ENCODE assay signal across 7 mouse cellular contexts in genomic region chr3:89314791-89315190, GRCm38 (mm10). TPM values are rescaled to one million over a fixed set of nuclear protein-coding genes. Genes with fewer than 3 reads are reported as not detected.
DNase-seq lines count a peak whose midpoint lies in the region; ATAC-seq and TF ChIP-seq lines count a peak whose summit lies in the region.

No protein-coding gene starts in this region.

- no peak overlapping the region for H3K9ac ChIP-seq in kidney, postnatal 0 days (ENCODE audit: low read depth, low read length)
- peak overlapping the region; percentile 53; the same call in 1 of the 2 replicates for H3K9ac ChIP-seq in limb, embryonic 12.5 days (replicated peaks)
- no peak overlapping the region for H3K9ac ChIP-seq in neural tube, embryonic 15.5 days (replicated peaks)

- ATAC-seq in kidney, postnatal 0 days (replicated peaks; ENCODE audit: low FRiP score, low read depth) = peak; percentile 12; the same call in 1 of the 2 replicates
- ATAC-seq in limb, embryonic 12.5 days (ENCODE audit: insufficient number of reproducible peaks, insufficient read depth, low FRiP score, low TSS enrichment, low read depth) = no peak
- ATAC-seq in neural tube, embryonic 15.5 days (ENCODE audit: low FRiP score) = no peak
- no peak for ATAC-seq in frontal cortex, adult (ENCODE audit: low TSS enrichment)

- WGBS in kidney, postnatal 0 days = 55% methylated on average over 2 of the region's 2 CpGs
- 48% methylated on average over 2 of the region's 2 CpGs for WGBS in forebrain, embryonic 10.5 days
- 52% methylated on average over 2 of the region's 2 CpGs for WGBS in limb, embryonic 12.5 days
- 42% methylated on average over 2 of the region's 2 CpGs for WGBS in neural tube, embryonic 15.5 days

- H3K9me3 ChIP-seq in kidney, postnatal 0 days (replicated peaks; ENCODE audit: low read length) = no peaks in the 10 kb centered on the region
- no peaks in the 10 kb centered on the region for H3K9me3 ChIP-seq in forebrain, embryonic 10.5 days
- peaks cover 5% of the 10 kb centered on the region; the same call in 1 of the 2 replicates for H3K9me3 ChIP-seq in limb, embryonic 12.5 days
- no peaks in the 10 kb centered on the region for H3K9me3 ChIP-seq in neural tube, embryonic 15.5 days (replicated peaks)

- peaks cover 26% of the 10 kb centered on the region for H3K4me1 ChIP-seq in kidney, postnatal 0 days (replicated peaks; ENCODE audit: insufficient read depth, low read length)
- peaks cover 51% of the 10 kb centered on the region for H3K4me1 ChIP-seq in forebrain, embryonic 10.5 days
- peaks cover 48% of the 10 kb centered on the region for H3K4me1 ChIP-seq in limb, embryonic 12.5 days (replicated peaks)
- H3K4me1 ChIP-seq in neural tube, embryonic 15.5 days = peaks cover 50% of the 10 kb centered on the region

- H3K27me3 ChIP-seq in kidney, postnatal 0 days (ENCODE audit: insufficient read depth, low read length) = 0 out of 2 replicates have a peak, but pooled peaks cover 6% of the 10 kb centered on the region
- peaks cover 47% of the 10 kb centered on the region for H3K27me3 ChIP-seq in forebrain, embryonic 10.5 days (ENCODE audit: poor library complexity, severe bottlenecking)
- H3K27me3 ChIP-seq in limb, embryonic 12.5 days = peaks cover 35% of the 10 kb centered on the region
- no peaks in the 10 kb centered on the region for H3K27me3 ChIP-seq in neural tube, embryonic 15.5 days (replicated peaks)

- DNase-seq in kidney, postnatal 0 days (ENCODE audit: low spot score) = no peak
- DNase-seq in kidney, adult 8-10 months = no peak
- DNase-seq in forebrain, embryonic 10.5 days (ENCODE audit: extremely low spot score, low spot score) = no peak
- DNase-seq in urinary bladder, postnatal 14 days (ENCODE audit: low spot score) = no peak

- 0 out of 2 replicates have a peak overlapping the region, but pooled peaks have one; percentile 19 for H3K27ac ChIP-seq in kidney, postnatal 0 days
- H3K27ac ChIP-seq in forebrain, embryonic 10.5 days = peak overlapping the region; percentile 85
- H3K27ac ChIP-seq in limb, embryonic 12.5 days = no peak overlapping the region
- no peak overlapping the region for H3K27ac ChIP-seq in neural tube, embryonic 15.5 days (replicated peaks)

- H3K36me3 ChIP-seq in kidney, postnatal 0 days (ENCODE audit: insufficient read depth, low read length) = no peaks in the 10 kb centered on the region
- no peaks in the 10 kb centered on the region for H3K36me3 ChIP-seq in forebrain, embryonic 10.5 days (replicated peaks)
- peaks cover 10% of the 10 kb centered on the region; the same call in 1 of the 2 replicates for H3K36me3 ChIP-seq in limb, embryonic 12.5 days
- H3K36me3 ChIP-seq in neural tube, embryonic 15.5 days = peaks cover 19% of the 10 kb centered on the region

- peak overlapping the region; percentile 21; the same call in 1 of the 2 replicates for H3K4me3 ChIP-seq in kidney, postnatal 0 days (replicated peaks; ENCODE audit: low read depth, low read length)
- peak overlapping the region; percentile 54 for H3K4me3 ChIP-seq in forebrain, embryonic 10.5 days
- no peak overlapping the region for H3K4me3 ChIP-seq in limb, embryonic 12.5 days (replicated peaks)
- no peak overlapping the region for H3K4me3 ChIP-seq in neural tube, embryonic 15.5 days (replicated peaks)

- peak overlapping the region; percentile 62 for H3K4me2 ChIP-seq in kidney, postnatal 0 days (ENCODE audit: low read length)
- H3K4me2 ChIP-seq in limb, embryonic 12.5 days = peak overlapping the region; percentile 63
- peak overlapping the region; percentile 54; the same call in 1 of the 2 replicates for H3K4me2 ChIP-seq in neural tube, embryonic 15.5 days

- no peak for TF ChIP-seq CTCF in kidney, postnatal 0 days (IDR thresholded peaks at IDR 0.05; ENCODE audit: low read depth)

RNA-seq across cellular contexts. Expression of gene Efna3, which starts 8.0 kb away (rescaled TPM):
- 4.2 and 6.1 TPM in 2 replicates for polyA plus RNA-seq in kidney, postnatal 0 days (2015; fragmentation: Nextera tagmentation; extraction: Ambion mirVana)
- 3.0 and 4.0 TPM in 2 replicates for polyA plus RNA-seq in forebrain, embryonic 10.5 days (2016; fragmentation: Nextera tagmentation; extraction: Ambion mirVana)
- 17.6 and 21.3 TPM in 2 replicates for polyA plus RNA-seq in limb, embryonic 12.5 days (2016; fragmentation: Nextera tagmentation; extraction: Ambion mirVana)
- 95.8 and 107 TPM in 2 replicates for polyA plus RNA-seq in neural tube, embryonic 15.5 days (2015; fragmentation: Nextera tagmentation; extraction: Ambion mirVana)

RNA-seq across cellular contexts. Expression of gene Efna4, which starts 23.0 kb away (rescaled TPM):
- polyA plus RNA-seq in kidney, postnatal 0 days (2015; fragmentation: Nextera tagmentation; extraction: Ambion mirVana) = 24.4 and 25.4 TPM in 2 replicates
- 27.6 and 28.7 TPM in 2 replicates for polyA plus RNA-seq in forebrain, embryonic 10.5 days (2016; fragmentation: Nextera tagmentation; extraction: Ambion mirVana)
- 53.2 and 55.1 TPM in 2 replicates for polyA plus RNA-seq in limb, embryonic 12.5 days (2016; fragmentation: Nextera tagmentation; extraction: Ambion mirVana)
- polyA plus RNA-seq in neural tube, embryonic 15.5 days (2015; fragmentation: Nextera tagmentation; extraction: Ambion mirVana) = 3.0 and 5.9 TPM in 2 replicates

RNA-seq across cellular contexts. Expression of gene Efna1, which starts 33.8 kb away (rescaled TPM):
- 79.5 and 83.5 TPM in 2 replicates for polyA plus RNA-seq in kidney, postnatal 0 days (2015; fragmentation: Nextera tagmentation; extraction: Ambion mirVana)
- polyA plus RNA-seq in forebrain, embryonic 10.5 days (2016; fragmentation: Nextera tagmentation; extraction: Ambion mirVana) = 12.9 and 13.2 TPM in 2 replicates
- polyA plus RNA-seq in limb, embryonic 12.5 days (2016; fragmentation: Nextera tagmentation; extraction: Ambion mirVana) = 36.9 and 40.4 TPM in 2 replicates
- 9.7 and 16.5 TPM in 2 replicates for polyA plus RNA-seq in neural tube, embryonic 15.5 days (2015; fragmentation: Nextera tagmentation; extraction: Ambion mirVana)

RNA-seq across cellular contexts. Expression of gene Adam15, which starts 35.0 kb away (rescaled TPM):
- 85.4 and 90.7 TPM in 2 replicates for polyA plus RNA-seq in kidney, postnatal 0 days (2015; fragmentation: Nextera tagmentation; extraction: Ambion mirVana)
- 32.1 and 39.5 TPM in 2 replicates for polyA plus RNA-seq in forebrain, embryonic 10.5 days (2016; fragmentation: Nextera tagmentation; extraction: Ambion mirVana)
- 27.0 and 32.1 TPM in 2 replicates for polyA plus RNA-seq in limb, embryonic 12.5 days (2016; fragmentation: Nextera tagmentation; extraction: Ambion mirVana)
- polyA plus RNA-seq in neural tube, embryonic 15.5 days (2015; fragmentation: Nextera tagmentation; extraction: Ambion mirVana) = 69.9 and 71.9 TPM in 2 replicates

RNA-seq across cellular contexts. Expression of gene Slc50a1, which starts 44.4 kb away (rescaled TPM):
- polyA plus RNA-seq in kidney, postnatal 0 days (2015; fragmentation: Nextera tagmentation; extraction: Ambion mirVana) = 75.8 and 82.2 TPM in 2 replicates
- polyA plus RNA-seq in forebrain, embryonic 10.5 days (2016; fragmentation: Nextera tagmentation; extraction: Ambion mirVana) = 25.1 and 26.0 TPM in 2 replicates
- 58.5 and 66.3 TPM in 2 replicates for polyA plus RNA-seq in limb, embryonic 12.5 days (2016; fragmentation: Nextera tagmentation; extraction: Ambion mirVana)
- polyA plus RNA-seq in neural tube, embryonic 15.5 days (2015; fragmentation: Nextera tagmentation; extraction: Ambion mirVana) = 40.9 and 49.3 TPM in 2 replicates

Comparison
In these comparisons a context has a peak if more than half of its experiments do, and no peak if none do; other contexts are left out.
1. H3K27ac ChIP-seq: peak in kidney, postnatal 0 days (single experiment) and forebrain, embryonic 10.5 days (single experiment); none in limb, embryonic 12.5 days (single experiment) and neural tube, embryonic 15.5 days (single experiment).
2. H3K4me3 ChIP-seq: peak in kidney, postnatal 0 days (single experiment) and forebrain, embryonic 10.5 days (single experiment); none in limb, embryonic 12.5 days (single experiment) and neural tube, embryonic 15.5 days (single experiment).
3. Peak in every context shown above with its lines, with median percentiles within 50 percentile points of each other: H3K4me2 ChIP-seq.